Mouse (Mus musculus) duodenum, adult 2 months (tissue): ENCODE measurements around the gene Ank. TPM values are rescaled to one million over a fixed set of nuclear protein-coding genes. Genes with fewer than 3 reads are reported as not detected.

Source experiments
- polyA plus RNA-seq: library from polyadenylated mRNA; depleted of rRNA; stranded (reverse); fragments of >200 nt; gene quantifications from 2 replicates; pipeline ENCODE4 v1.2.3, GENCODE M21; 2012; ENCODE audit warnings: low replicate concordance; rRNA removed

Ank gene
- polyA plus RNA-seq, result 25.8 and 84.9 TPM in 2 replicates

GRCm38 (mm10) chr15:27466131-27467080 is at the start of gene Ank:
Gene Ank (plus strand): TSS chr15:27466677.

GRCm38 (mm10) chr15:27630601-27631383 is 164.3 kb downstream of the Ank start, which contains the start of gene Otulin:
Gene Otulin (minus strand): TSS chr15:27630693.

Other genes with a start within 250 kb of the Ank start
- gene Otulin, start 164.0 kb downstream of the Ank start, polyA plus RNA-seq, result 14.2 and 16.7 TPM in 2 replicates
- gene Otulinl, start 214.9 kb downstream of the Ank start, polyA plus RNA-seq, result 1.1 and 2.8 TPM in 2 replicates